Mouse (Mus musculus): ENCODE measurements around the gene Gse1. TPM values are rescaled to one million over a fixed set of nuclear protein-coding genes. Genes with fewer than 3 reads are reported as not detected.

The Gse1 gene
- polyA plus RNA-seq, 1 experiment: 17.1 TPM

DNA sequence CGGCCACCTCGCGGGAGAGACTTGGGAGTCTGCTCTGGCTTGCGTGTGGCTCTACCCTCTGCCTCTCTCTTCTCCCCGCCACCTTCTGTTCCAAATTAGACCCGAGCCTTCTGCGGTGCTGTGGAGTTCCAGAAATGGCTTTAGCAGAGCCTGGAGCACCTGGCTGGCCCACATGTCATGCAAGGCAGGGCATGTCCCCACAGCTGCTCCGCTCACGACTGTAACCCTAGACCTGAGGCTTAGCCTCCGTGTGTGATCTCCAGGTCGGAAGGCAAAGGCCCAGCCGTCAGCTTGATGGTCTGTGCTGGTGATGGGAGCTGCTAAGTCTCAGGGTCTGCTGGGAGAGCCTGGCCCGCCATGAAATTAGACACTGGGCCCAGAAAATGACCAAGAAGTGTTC, 30.9 kb downstream of the Gse1 start:
- H3K27me3 ChIP-seq (ENCODE audit: control insufficient read depth): peaks cover 8% of the 10 kb centered on the region
- H3K4me3 ChIP-seq (replicated peaks): no peak overlapping the region
- H3K36me3 ChIP-seq (ENCODE audit: control insufficient read depth): no peaks in the 10 kb centered on the region
- no peaks in the 10 kb centered on the region for H3K9me3 ChIP-seq (ENCODE audit: control insufficient read depth, low read length)
- no peaks in the 10 kb centered on the region for H3K4me1 ChIP-seq (ENCODE audit: control insufficient read depth)
- no peak for TF ChIP-seq TAL1 (IDR thresholded peaks at IDR 0.05; ENCODE audit: low read length)
- no peak for TF ChIP-seq GATA1 (IDR thresholded peaks at IDR 0.05; ENCODE audit: low read length)

DNA sequence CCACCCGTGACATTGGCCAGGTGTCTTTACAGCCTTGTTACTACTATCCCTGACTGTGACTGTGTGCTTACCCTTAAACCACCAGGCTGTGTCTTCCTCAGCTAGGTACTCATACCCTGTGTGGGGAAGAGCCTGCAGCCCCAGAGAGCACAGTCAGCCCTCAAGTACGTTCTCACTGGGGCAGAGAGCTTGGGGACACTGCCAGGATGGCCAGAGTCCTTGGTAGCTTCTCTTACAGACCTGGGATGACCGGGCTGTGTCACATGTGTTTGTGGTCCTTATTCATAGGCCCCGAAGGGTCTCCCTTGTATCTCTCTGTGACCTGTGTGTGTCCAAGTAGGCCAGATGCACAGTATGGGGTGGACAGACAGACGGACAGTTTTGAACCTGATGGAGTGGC, 32.4 kb downstream of the Gse1 start:
- no peaks in the 10 kb centered on the region for H3K36me3 ChIP-seq (ENCODE audit: control insufficient read depth)
- H3K4me3 ChIP-seq (replicated peaks): no peak overlapping the region
- no peak for TF ChIP-seq GATA1 (IDR thresholded peaks at IDR 0.05; ENCODE audit: low read length)
- H3K4me1 ChIP-seq (ENCODE audit: control insufficient read depth): no peaks in the 10 kb centered on the region
- H3K9me3 ChIP-seq (ENCODE audit: control insufficient read depth, low read length): no peaks in the 10 kb centered on the region
- H3K27me3 ChIP-seq (ENCODE audit: control insufficient read depth): peaks cover 22% of the 10 kb centered on the region

- Histone ChIP-seq H3K36me3 (ENCODE audit: control insufficient read depth) (no peaks in the 10 kb centered on the region), H3K9me3 (ENCODE audit: control insufficient read depth, low read length) (no peaks in the 10 kb centered on the region), H3K4me3 (replicated peaks) (no peak overlapping the region), H3K27me3 (ENCODE audit: control insufficient read depth) (peaks cover 28% of the 10 kb centered on the region), H3K4me1 (ENCODE audit: control insufficient read depth) (no peaks in the 10 kb centered on the region)
- no peak for TF ChIP-seq TAL1 (IDR thresholded peaks at IDR 0.05; ENCODE audit: low read length)
- no peak for TF ChIP-seq GATA1 (IDR thresholded peaks at IDR 0.05; ENCODE audit: low read length)
These were observed 33.3 kb downstream of the Gse1 start for GRCm38 (mm10) chr8:120261338-120262120.

GRCm38 (mm10) chr8:120263879-120264278, 35.6 kb downstream of the Gse1 start:
- no peak overlapping the region for H3K4me3 ChIP-seq (replicated peaks)
- H3K36me3 ChIP-seq (ENCODE audit: control insufficient read depth): no peaks in the 10 kb centered on the region
- TF ChIP-seq GATA1 (IDR thresholded peaks at IDR 0.05; ENCODE audit: low read length) (no peak), TAL1 (IDR thresholded peaks at IDR 0.05; ENCODE audit: low read length) (no peak)
- no peaks in the 10 kb centered on the region for H3K4me1 ChIP-seq (ENCODE audit: control insufficient read depth)
- no peaks in the 10 kb centered on the region for H3K9me3 ChIP-seq (ENCODE audit: control insufficient read depth, low read length)
- peaks cover 35% of the 10 kb centered on the region for H3K27me3 ChIP-seq (ENCODE audit: control insufficient read depth)

GRCm38 (mm10) chr8:120264388-120264943, 36.2 kb downstream of the Gse1 start:
- H3K36me3 ChIP-seq (ENCODE audit: control insufficient read depth): no peaks in the 10 kb centered on the region
- TF ChIP-seq TAL1 (IDR thresholded peaks at IDR 0.05; ENCODE audit: low read length) (no peak), GATA1 (IDR thresholded peaks at IDR 0.05; ENCODE audit: low read length) (no peak)
- no peak overlapping the region for H3K4me3 ChIP-seq (replicated peaks)
- H3K9me3 ChIP-seq (ENCODE audit: control insufficient read depth, low read length): no peaks in the 10 kb centered on the region
- no peaks in the 10 kb centered on the region for H3K4me1 ChIP-seq (ENCODE audit: control insufficient read depth)
- H3K27me3 ChIP-seq (ENCODE audit: control insufficient read depth): peaks cover 36% of the 10 kb centered on the region

- Histone ChIP-seq H3K4me3 (replicated peaks) (no peak overlapping the region), H3K4me1 (ENCODE audit: control insufficient read depth) (no peaks in the 10 kb centered on the region), H3K27me3 (ENCODE audit: control insufficient read depth) (peaks cover 36% of the 10 kb centered on the region), H3K36me3 (ENCODE audit: control insufficient read depth) (no peaks in the 10 kb centered on the region), H3K9me3 (ENCODE audit: control insufficient read depth, low read length) (no peaks in the 10 kb centered on the region)
- TF ChIP-seq GATA1 (IDR thresholded peaks at IDR 0.05; ENCODE audit: low read length): no peak
These were observed 36.7 kb downstream of the Gse1 start for GRCm38 (mm10) chr8:120264944-120265453.

GRCm38 (mm10) chr8:120265471-120265870, 37.2 kb downstream of the Gse1 start:
- no peaks in the 10 kb centered on the region for H3K9me3 ChIP-seq (ENCODE audit: control insufficient read depth, low read length)
- H3K27me3 ChIP-seq (ENCODE audit: control insufficient read depth): peaks cover 38% of the 10 kb centered on the region
- H3K4me3 ChIP-seq (replicated peaks): no peak overlapping the region
- no peaks in the 10 kb centered on the region for H3K36me3 ChIP-seq (ENCODE audit: control insufficient read depth)
- H3K4me1 ChIP-seq (ENCODE audit: control insufficient read depth): no peaks in the 10 kb centered on the region
- no peak for TF ChIP-seq TAL1 (IDR thresholded peaks at IDR 0.05; ENCODE audit: low read length)

DNA sequence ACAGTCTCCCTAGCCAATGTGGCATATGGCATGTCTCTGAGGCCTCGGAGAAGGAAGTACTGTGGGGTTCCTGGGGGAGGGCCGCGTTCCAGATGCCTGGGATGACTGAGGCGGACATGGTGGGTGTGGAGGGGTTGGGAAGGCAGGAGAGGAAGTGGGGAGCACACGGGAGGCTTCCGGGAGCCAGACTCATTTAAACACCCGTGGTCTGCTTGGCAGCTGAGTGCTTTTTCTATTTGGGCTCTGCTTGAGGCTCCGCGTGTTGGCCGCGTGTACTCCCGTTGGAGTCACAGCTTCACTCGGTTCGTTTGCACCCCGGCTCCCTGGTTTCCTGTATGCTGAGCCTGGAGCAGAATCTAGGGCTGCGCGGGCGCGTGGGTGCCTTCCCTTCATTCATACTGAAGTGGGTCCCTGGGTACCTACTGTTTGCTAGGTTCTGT, 40.3 kb downstream of the Gse1 start:
- no peak for TF ChIP-seq GATA1 (IDR thresholded peaks at IDR 0.05; ENCODE audit: low read length)
- no peak for TF ChIP-seq TAL1 (IDR thresholded peaks at IDR 0.05; ENCODE audit: low read length)
- no peaks in the 10 kb centered on the region for H3K4me1 ChIP-seq (ENCODE audit: control insufficient read depth)
- no peaks in the 10 kb centered on the region for H3K9me3 ChIP-seq (ENCODE audit: control insufficient read depth, low read length)
- H3K36me3 ChIP-seq (ENCODE audit: control insufficient read depth): no peaks in the 10 kb centered on the region
- H3K4me3 ChIP-seq (replicated peaks): no peak overlapping the region
- H3K27me3 ChIP-seq (ENCODE audit: control insufficient read depth): peaks cover 42% of the 10 kb centered on the region

GRCm38 (mm10) chr8:120270449-120270848, 42.2 kb downstream of the Gse1 start:
- H3K4me3 ChIP-seq (replicated peaks): no peak overlapping the region
- H3K36me3 ChIP-seq (ENCODE audit: control insufficient read depth): no peaks in the 10 kb centered on the region
- H3K9me3 ChIP-seq (ENCODE audit: control insufficient read depth, low read length): no peaks in the 10 kb centered on the region
- H3K4me1 ChIP-seq (ENCODE audit: control insufficient read depth): peaks cover 8% of the 10 kb centered on the region
- H3K27me3 ChIP-seq (ENCODE audit: control insufficient read depth): peaks cover 39% of the 10 kb centered on the region
- TF ChIP-seq GATA1 (IDR thresholded peaks at IDR 0.05; ENCODE audit: low read length) (no peak), TAL1 (IDR thresholded peaks at IDR 0.05; ENCODE audit: low read length) (no peak)
